Mouse (Mus musculus): Measurements from ENCODE around the gene Gm11114. TPM values are rescaled to one million over a fixed set of nuclear protein-coding genes. Genes with fewer than 3 reads are reported as not detected.
A peak's percentile ranks its signal among the peaks of the same experiment; 100 is the strongest.

The Gm11114 gene
- total and polyA plus RNA-seq, 3 experiments = not detected

DNA sequence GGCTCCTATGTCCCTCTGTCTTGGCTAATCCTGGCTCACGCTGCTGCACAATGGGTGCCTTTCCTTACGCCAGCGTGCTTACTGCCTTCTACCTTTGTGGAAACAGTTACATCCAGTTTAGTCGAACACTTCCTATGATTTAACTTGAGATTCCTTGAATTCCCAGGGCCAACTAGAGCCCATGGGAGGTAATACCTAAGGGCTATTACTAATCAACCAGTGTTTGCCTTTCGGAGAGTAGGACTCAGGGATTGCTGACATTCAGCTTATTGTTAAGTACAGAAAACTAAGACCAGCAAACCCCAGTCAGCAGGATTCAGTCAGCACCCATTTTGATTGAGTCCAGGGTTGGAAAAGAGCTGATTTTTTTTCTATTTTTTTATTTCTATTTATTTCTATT is 43.0 kb downstream of the Gm11114 start:
- no peak overlapping the region for H3K9ac ChIP-seq (ENCODE audit: control insufficient read depth, low read depth, low read length, poor library complexity, severe bottlenecking)
- no peaks in the 10 kb centered on the region for H3K9me3 ChIP-seq (replicated peaks; ENCODE audit: insufficient read depth, low read length)
- no peak for DNase-seq (ENCODE audit: low read depth, low spot score)
- H3K79me2 ChIP-seq (ENCODE audit: control insufficient read depth, insufficient read depth, low read length, poor library complexity) = no peaks in the 10 kb centered on the region
- peaks cover 0 to 6% of the 10 kb centered on the region in 2 experiments; a peak in 1 of 4 replicates for H3K36me3 ChIP-seq (ENCODE audit: control insufficient read depth in 1 of 2, insufficient read depth in 2 of 2, low read length in 2 of 2)
- H3K27ac ChIP-seq (ENCODE audit: control insufficient read depth, low read depth, low read length) = no peak overlapping the region
- no peak overlapping the region for H3K4me3 ChIP-seq (ENCODE audit: control insufficient read depth in 1 of 2, insufficient read depth in 1 of 2, low read depth in 2 of 2, low read length in 2 of 2)
- H3K4me1 ChIP-seq (ENCODE audit: control insufficient read depth in 1 of 2, insufficient read depth in 2 of 2, low read length in 2 of 2) = peaks cover 3 to 4% of the 10 kb centered on the region in 2 experiments; a peak in 3 of 4 replicates
- TF ChIP-seq NRF1 (IDR thresholded peaks at IDR 0.05; ENCODE audit: insufficient read depth, low read depth, low read length, poor library complexity, severe bottlenecking) = no peak
- no peak for TF ChIP-seq HCFC1 (IDR thresholded peaks at IDR 0.05; ENCODE audit: low read depth, low read length)
- no peak for TF ChIP-seq ELF1 (IDR thresholded peaks at IDR 0.05; ENCODE audit: low read depth, low read length)
- TF ChIP-seq TCF12 (IDR thresholded peaks at IDR 0.05; ENCODE audit: low read depth, low read length) = no peak
- TF ChIP-seq RAD21 (IDR thresholded peaks at IDR 0.05; ENCODE audit: low read depth, low read length) = no peak
- TF ChIP-seq ETS1 (IDR thresholded peaks at IDR 0.05; ENCODE audit: low read depth, low read length) = no peak
- TF ChIP-seq USF1 (IDR thresholded peaks at IDR 0.05; ENCODE audit: low read depth, low read length) = no peak
- TF ChIP-seq JUND (IDR thresholded peaks at IDR 0.05; ENCODE audit: low read depth, low read length) = no peak
- TF ChIP-seq USF2 (IDR thresholded peaks at IDR 0.05; ENCODE audit: borderline replicate concordance in 1 of 2, insufficient read depth in 1 of 2, low read depth in 1 of 2, low read length in 2 of 2) = no peak
- TF ChIP-seq GATA1 (IDR thresholded peaks at IDR 0.05; ENCODE audit: low read depth, low read length) = no peak
- H3K27me3 ChIP-seq (ENCODE audit: control insufficient read depth in 1 of 2, insufficient read depth in 2 of 2, low read length in 2 of 2) = no peaks in the 10 kb centered on the region

DNA sequence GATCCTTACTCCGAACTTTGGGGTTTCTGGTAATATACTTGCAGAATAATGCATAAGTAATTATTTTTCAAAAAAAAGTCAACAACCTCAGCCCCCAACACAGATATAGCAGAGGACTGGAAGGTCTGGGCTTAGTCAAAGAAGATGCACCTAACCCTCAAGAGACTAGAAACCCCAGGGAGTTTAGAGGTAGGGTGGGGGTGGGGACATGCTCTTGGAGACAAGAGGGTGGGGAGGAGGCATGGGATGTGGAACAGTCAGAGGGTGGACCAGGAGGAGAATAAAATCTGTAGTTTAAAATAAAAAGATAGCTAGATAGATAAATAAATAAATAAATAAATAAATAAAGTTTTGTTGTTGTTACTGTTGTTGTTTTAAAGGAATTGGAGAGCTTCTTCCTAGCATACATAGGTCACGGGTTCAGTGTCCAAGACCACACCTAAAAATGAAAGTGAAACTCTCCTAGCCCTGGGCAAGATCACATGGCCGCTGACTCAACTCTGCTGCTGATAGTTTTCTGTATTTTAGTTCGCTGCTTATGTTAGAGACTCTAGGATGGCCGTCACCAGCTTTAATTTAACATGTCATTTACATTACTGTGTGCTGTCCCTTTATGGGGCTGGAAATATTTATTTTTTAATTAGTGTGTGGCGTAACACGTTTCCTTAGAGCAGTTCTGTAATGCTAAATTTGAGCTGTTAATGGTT is 44.7 kb downstream of the Gm11114 start:
- Histone ChIP-seq H3K9ac (ENCODE audit: control insufficient read depth, low read depth, low read length, poor library complexity, severe bottlenecking) (peak overlapping the region; percentile 64), H3K4me1 (ENCODE audit: control insufficient read depth in 1 of 2, insufficient read depth in 2 of 2, low read length in 2 of 2) (peaks cover 3 to 4% of the 10 kb centered on the region in 2 experiments; a peak in 3 of 4 replicates), H3K36me3 (ENCODE audit: control insufficient read depth in 1 of 2, insufficient read depth in 2 of 2, low read length in 2 of 2) (peaks cover 0 to 11% of the 10 kb centered on the region in 2 experiments; a peak in 2 of 4 replicates), H3K27ac (ENCODE audit: control insufficient read depth, low read depth, low read length) (peak overlapping the region; percentile 27; the same call in 1 of the 2 replicates), H3K79me2 (ENCODE audit: control insufficient read depth, insufficient read depth, low read length, poor library complexity) (no peaks in the 10 kb centered on the region), H3K9me3 (replicated peaks; ENCODE audit: insufficient read depth, low read length) (no peaks in the 10 kb centered on the region), H3K27me3 (ENCODE audit: control insufficient read depth in 1 of 2, insufficient read depth in 2 of 2, low read length in 2 of 2) (no peaks in the 10 kb centered on the region), H3K4me3 (ENCODE audit: control insufficient read depth in 1 of 2, insufficient read depth in 1 of 2, low read depth in 2 of 2, low read length in 2 of 2) (peak overlapping the region; percentile 55)
- DNase-seq (ENCODE audit: low read depth, low spot score) = peak; percentile 77
- TF ChIP-seq EP300 (IDR thresholded peaks at IDR 0.05; ENCODE audit: low read depth in 1 of 2, low read length in 2 of 2) = no peak
- no peak for TF ChIP-seq BHLHE40 (IDR thresholded peaks at IDR 0.05; ENCODE audit: borderline replicate concordance, low read depth, low read length)
- no peak for TF ChIP-seq ZC3H11A (IDR thresholded peaks at IDR 0.05; ENCODE audit: low read depth, low read length)
- no peak for TF ChIP-seq MAFK (IDR thresholded peaks at IDR 0.05; ENCODE audit: borderline replicate concordance, low read depth, low read length)
- no peak for TF ChIP-seq SMC3 (IDR thresholded peaks at IDR 0.05; ENCODE audit: low read depth, low read length)
- no peak for TF ChIP-seq TAL1 (IDR thresholded peaks at IDR 0.05; ENCODE audit: low read length)
- no peak for TF ChIP-seq ZNF384 (IDR thresholded peaks at IDR 0.05; ENCODE audit: low read depth, low read length)
- TF ChIP-seq POLR2AphosphoS5 (IDR thresholded peaks at IDR 0.05; ENCODE audit: borderline replicate concordance, low read depth, low read length) = no peak
- no peak for TF ChIP-seq MAZ (IDR thresholded peaks at IDR 0.05; ENCODE audit: low read depth, low read length)
- TF ChIP-seq GABPA (IDR thresholded peaks at IDR 0.05; ENCODE audit: low read depth, low read length) = no peak
- peak; percentile 89 for TF ChIP-seq ETS1 (IDR thresholded peaks at IDR 0.05; ENCODE audit: low read depth, low read length)
- TF ChIP-seq POLR2A (IDR thresholded peaks at IDR 0.05; ENCODE audit: control insufficient read depth in 1 of 2, insufficient read depth in 1 of 2, low read depth in 1 of 2, low read length in 2 of 2, poor library complexity in 1 of 2) = 0 out of 4 replicates have a peak, but pooled peaks of 1 of the 2 experiments have one; percentile 33
- TF ChIP-seq HCFC1 (IDR thresholded peaks at IDR 0.05; ENCODE audit: low read depth, low read length) = no peak; the same call in 1 of the 2 replicates
- TF ChIP-seq TCF12 (IDR thresholded peaks at IDR 0.05; ENCODE audit: low read depth, low read length) = no peak
- TF ChIP-seq SIN3A (IDR thresholded peaks at IDR 0.05; ENCODE audit: low read length) = peak; percentile 48; the same call in 1 of the 2 replicates
- peak; percentile 87 for TF ChIP-seq MXI1 (IDR thresholded peaks at IDR 0.05; ENCODE audit: low read depth, low read length)
- TF ChIP-seq CTCF (IDR thresholded peaks at IDR 0.05 in 2 of 3, conservative IDR thresholded peaks at IDR 0.05 in 1 of 3; ENCODE audit: control insufficient read depth in 1 of 3, insufficient read depth in 1 of 3, low read depth in 2 of 3, low read length in 3 of 3, poor library complexity in 1 of 3, severe bottlenecking in 1 of 3) = no peak
- no peak for TF ChIP-seq ZMIZ1 (IDR thresholded peaks at IDR 0.05; ENCODE audit: low read depth, low read length)
- no peak for TF ChIP-seq MEF2A (IDR thresholded peaks at IDR 0.05; ENCODE audit: extremely low read depth, insufficient replicate concordance, low read depth, low read length, poor library complexity, severe bottlenecking)
- TF ChIP-seq ELF1 (IDR thresholded peaks at IDR 0.05; ENCODE audit: low read depth, low read length) = no peak
- no peak for TF ChIP-seq MYC (IDR thresholded peaks at IDR 0.05; ENCODE audit: low read depth, low read length)
- no peak for TF ChIP-seq JUND (IDR thresholded peaks at IDR 0.05; ENCODE audit: low read depth, low read length)
- no peak for TF ChIP-seq KAT2A (conservative IDR thresholded peaks at IDR 0.05; ENCODE audit: low read depth, low read length)
- no peak for TF ChIP-seq NRF1 (IDR thresholded peaks at IDR 0.05; ENCODE audit: insufficient read depth, low read depth, low read length, poor library complexity, severe bottlenecking)

Data from MEL (cell line).